Mouse (Mus musculus): ENCODE results near the gene Wapl.

DNA sequence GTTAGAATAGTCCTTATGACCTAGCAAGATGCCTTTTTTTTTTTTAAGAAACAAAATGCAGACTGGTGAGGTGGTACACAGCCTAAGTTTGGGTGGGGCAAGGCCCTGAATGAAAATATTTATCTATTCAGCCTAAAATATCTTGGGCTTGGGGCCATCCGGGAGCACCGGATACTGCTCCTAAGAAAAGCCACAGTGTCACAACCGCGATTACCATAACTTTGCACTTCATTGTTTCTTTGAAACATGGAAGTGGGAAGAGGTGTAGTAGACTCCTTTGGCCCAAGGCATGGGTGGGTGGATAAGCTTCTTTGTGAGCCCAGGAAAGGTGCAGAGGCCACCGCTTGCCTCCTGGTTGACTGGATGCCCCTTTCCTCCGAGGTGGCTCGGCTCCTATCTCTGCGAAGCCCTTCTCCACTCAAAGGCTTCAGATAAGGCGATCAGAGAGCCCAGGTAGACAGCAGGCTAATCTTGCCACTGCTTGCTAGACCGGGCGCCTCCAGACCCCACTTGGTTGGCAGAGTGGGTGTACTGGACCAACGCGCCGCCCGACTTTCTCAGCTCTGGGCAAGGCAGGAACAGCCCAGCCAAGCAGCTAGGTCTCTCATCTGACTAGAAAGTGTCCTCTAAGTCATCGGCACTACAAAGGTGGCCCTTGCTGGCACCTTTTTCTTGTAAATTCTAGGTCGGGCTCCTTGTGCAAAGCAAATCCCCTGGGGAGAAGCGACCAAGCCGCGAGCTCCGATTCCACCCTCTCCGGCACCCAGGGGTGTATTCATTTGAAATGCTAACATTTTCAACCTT, 12.7 kb upstream of the Wapl start:
- TF ChIP-seq POLR2A (IDR thresholded peaks at IDR 0.05; ENCODE audit: low read depth, low read length) = no peak
- no peak for TF ChIP-seq MAX (IDR thresholded peaks at IDR 0.05; ENCODE audit: low read length)
- no peak for TF ChIP-seq EP300 (IDR thresholded peaks at IDR 0.05; ENCODE audit: low read length)

All from CH12.LX (cell line).